Mouse (Mus musculus) brain, embryonic 14.5 days (tissue): ENCODE results near the gene Mtus2. TPM values are rescaled to one million over a fixed set of nuclear protein-coding genes. Genes with fewer than 3 reads are reported as not detected.

ENCODE experiments used
- DNase-seq: peaks from one replicate; pipeline ENCODE4 v3.0.0-alpha.2; 2011; ENCODE audit warnings: low read depth
- CTCF ChIP-seq: fragments of 200-500 bp; IDR thresholded peaks from 2 replicates; pipeline ENCODE4 v1.5.1; 2012; ENCODE audit warnings: inconsistent platforms, mild to moderate bottlenecking, moderate library complexity, borderline replicate concordance; ENCODE audit not compliant: insufficient read depth, insufficient read length; ENCODE audit errors: extremely low read depth
- POLR2A ChIP-seq: fragments of 200-500 bp; IDR thresholded peaks from 2 replicates; pipeline ENCODE4 v1.6.1; 2012; ENCODE audit warnings: mild to moderate bottlenecking, inconsistent platforms, borderline replicate concordance; ENCODE audit not compliant: poor library complexity, insufficient read depth, insufficient read length, severe bottlenecking; ENCODE audit errors: extremely low read depth
- polyA plus RNA-seq: library from polyadenylated mRNA; depleted of rRNA; stranded (reverse); fragments of >200 nt; gene quantifications from 2 replicates; pipeline ENCODE4 v1.2.3, GENCODE M21; 2012; rRNA removed

Mtus2 gene
- 13.2 and 28.8 TPM in 2 replicates for polyA plus RNA-seq

- TF ChIP-seq CTCF (peak; percentile 88), POLR2A (peak; percentile 43; the same call in 1 of the 2 replicates)
- peak; percentile 89 for DNase-seq
Measured at GRCm38 (mm10) chr5:147956821-147957564, at the start of gene Mtus2. TSS of gene Mtus2 (plus strand) at chr5:147957320.

- no peak for DNase-seq
Measured at GRCm38 (mm10) chr5:147907851-147908250, 49.3 kb upstream of the Mtus2 start.

GRCm38 (mm10) chr5:147910807-147911509, 46.2 kb upstream of the Mtus2 start:
- DNase-seq = no peak
- no peak for TF ChIP-seq POLR2A
- TF ChIP-seq CTCF = peak; percentile 14; the same call in 1 of the 2 replicates

More at GRCm38 (mm10) chr5:147907851-147908250, 49.3 kb upstream of the Mtus2 start:
- TF ChIP-seq CTCF (no peak), POLR2A (no peak)

DNA sequence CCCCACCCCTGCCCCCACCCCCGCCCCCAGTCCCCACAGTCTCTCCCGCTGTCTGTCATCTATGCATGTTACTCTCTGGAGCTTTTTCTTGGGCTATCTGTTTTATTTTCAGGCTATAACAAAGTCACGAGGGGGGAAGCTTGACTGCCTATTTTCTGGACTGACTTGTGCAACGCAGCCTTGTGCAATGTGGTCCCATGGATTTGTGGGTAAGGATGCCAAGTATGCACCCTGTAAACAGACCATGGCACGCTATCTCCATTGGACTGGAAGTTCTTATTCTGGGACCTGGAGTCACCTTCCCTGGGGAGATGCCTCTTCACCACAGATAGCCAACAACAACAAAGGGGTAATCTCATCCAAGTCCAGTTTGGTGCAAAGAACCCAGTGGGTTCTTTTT, 45.4 kb upstream of the Mtus2 start:
- TF ChIP-seq CTCF (no peak), POLR2A (no peak)

GRCm38 (mm10) chr5:147913241-147913842, 43.8 kb upstream of the Mtus2 start:
- TF ChIP-seq POLR2A = no peak
- no peak for TF ChIP-seq CTCF
- DNase-seq = no peak

More for the DNA sequence above, 45.4 kb upstream of the Mtus2 start:
- no peak for DNase-seq

DNA sequence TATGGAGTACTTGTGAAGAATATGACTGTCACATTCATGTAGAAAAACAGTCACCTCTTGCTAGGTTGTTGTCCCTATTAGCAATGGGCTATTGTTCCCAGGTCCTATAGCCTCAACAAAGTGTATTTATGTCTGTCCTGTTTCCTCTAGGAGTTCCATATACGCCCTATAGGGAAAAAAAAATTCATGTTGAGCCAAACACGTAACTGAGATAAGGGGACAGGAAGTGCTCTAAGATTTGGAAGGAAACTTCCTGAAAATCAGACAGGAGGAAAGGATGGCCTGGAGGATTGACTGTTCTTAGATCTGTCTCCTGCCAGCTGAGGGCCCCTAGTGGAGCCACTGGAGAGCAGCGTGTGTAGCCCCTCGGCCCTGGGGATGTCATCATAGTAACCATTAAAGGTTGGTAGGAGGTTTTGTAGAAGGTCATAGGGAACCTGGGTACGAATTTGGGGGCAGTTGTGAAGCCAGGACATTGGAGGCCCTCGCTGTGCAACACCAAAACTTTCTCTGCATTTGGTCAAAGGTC, 42.0 kb upstream of the Mtus2 start:
- TF ChIP-seq POLR2A (no peak), CTCF (no peak)
- no peak for DNase-seq

DNA sequence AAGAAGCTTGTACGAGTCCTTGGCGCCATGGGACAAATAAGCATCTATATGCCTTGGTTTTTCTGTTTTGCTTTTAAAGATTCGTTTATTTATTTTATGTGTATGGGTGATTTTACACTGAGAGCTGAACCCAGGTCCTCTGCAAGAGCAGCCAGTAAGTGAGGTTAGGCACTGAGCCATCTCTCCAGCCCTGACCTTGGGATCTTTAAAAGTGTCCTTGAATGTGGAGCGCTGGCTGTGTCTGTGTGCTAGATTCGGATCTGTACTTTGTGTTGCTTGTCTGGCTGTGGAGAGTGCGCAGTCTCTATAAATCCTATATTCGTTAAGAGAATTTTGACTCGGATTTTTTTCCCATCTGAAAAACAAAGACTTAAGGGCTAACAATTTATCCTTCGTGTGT, 40.9 kb upstream of the Mtus2 start:
- no peak for TF ChIP-seq POLR2A
- no peak for TF ChIP-seq CTCF
- DNase-seq = no peak

DNA sequence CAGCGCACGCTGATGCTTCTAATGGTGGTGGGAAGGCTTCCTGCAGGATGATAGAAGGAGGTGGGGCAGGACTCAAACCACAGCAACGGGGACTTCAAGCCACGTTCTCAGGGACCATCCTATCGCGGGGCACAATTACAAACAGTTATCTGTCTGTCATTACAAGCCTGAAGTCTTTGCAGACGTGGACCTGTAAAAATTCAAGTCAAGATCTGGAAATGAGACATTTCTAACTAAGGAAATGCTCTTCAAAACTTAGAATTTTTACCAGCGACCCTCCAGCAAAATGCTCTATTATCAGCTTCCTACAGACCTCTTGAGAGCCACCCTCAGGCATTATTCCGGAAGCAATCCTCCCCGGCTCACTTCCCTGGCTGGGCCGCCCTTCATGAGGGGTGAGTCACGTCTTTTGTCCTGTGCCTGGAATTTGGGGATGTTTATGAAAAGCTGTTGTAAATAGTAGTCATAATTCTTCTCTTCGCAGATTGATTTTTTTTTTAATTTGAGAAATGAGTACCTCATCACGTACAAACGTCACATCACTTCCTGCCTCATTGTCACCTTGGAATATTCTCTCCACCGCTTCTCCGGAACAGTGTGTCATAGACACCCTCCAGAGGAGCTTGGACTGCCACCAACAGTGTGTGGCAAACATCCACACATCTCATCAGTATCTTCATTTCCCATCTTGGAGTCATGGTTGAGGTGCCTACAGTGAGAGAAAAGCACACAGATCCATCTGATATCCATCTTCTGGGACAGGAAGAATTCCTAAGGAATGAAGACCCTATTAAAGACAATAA, 38.9 kb upstream of the Mtus2 start:
- DNase-seq = no peak
- TF ChIP-seq POLR2A = no peak
- no peak for TF ChIP-seq CTCF

- DNase-seq = no peak
- TF ChIP-seq POLR2A = no peak
Measured at GRCm38 (mm10) chr5:147924621-147925020, 32.5 kb upstream of the Mtus2 start.

GRCm38 (mm10) chr5:147925935-147926604, 31.1 kb upstream of the Mtus2 start:
- peak; percentile 19 for DNase-seq
- TF ChIP-seq POLR2A = no peak
- peak; percentile 63 for TF ChIP-seq CTCF
